Mouse (Mus musculus): ENCODE data around the gene Amfr.
A peak's percentile ranks its signal among the peaks of the same experiment; 100 is the strongest.
"Not testable (repeated sequence)": the region's sequence is repeated elsewhere in the genome, so short reads cannot be mapped to it uniquely, and the experiment has no call there.

The Amfr gene

GRCm38 (mm10) chr8:94012013-94012951 is at the start of gene Amfr:
Gene Amfr, minus strand, starts transcription at chr8:94012842.
- DNase-seq (ENCODE audit: extremely low read depth, low read depth, low spot score): no peak

GRCm38 (mm10) chr8:94057157-94057854 is 44.7 kb upstream of the Amfr start:
- no peak for DNase-seq (ENCODE audit: extremely low read depth, low read depth, low spot score)

- no peak for DNase-seq (ENCODE audit: extremely low read depth, low read depth, low spot score)
Measured at GRCm38 (mm10) chr8:94052696-94053095, 40.1 kb upstream of the Amfr start.

GRCm38 (mm10) chr8:94047845-94048244 is 35.2 kb upstream of the Amfr start:
- no peak for DNase-seq (ENCODE audit: extremely low read depth, low read depth, low spot score)

- no peak for DNase-seq (ENCODE audit: extremely low read depth, low read depth, low spot score)
Measured at GRCm38 (mm10) chr8:94037806-94038205, 25.2 kb upstream of the Amfr start.

- peak; percentile 84 for DNase-seq (ENCODE audit: extremely low read depth, low read depth, low spot score)
Measured at GRCm38 (mm10) chr8:94036944-94037524, 24.4 kb upstream of the Amfr start, which contains the start of the genes Nudt21 and Ogfod1. Gene Nudt21, minus strand, starts transcription at chr8:94037031. Gene Ogfod1, plus strand, starts transcription at chr8:94037198.

- DNase-seq (ENCODE audit: extremely low read depth, low read depth, low spot score): not testable (repeated sequence)
Measured at GRCm38 (mm10) chr8:94036541-94036940, 23.9 kb upstream of the Amfr start.

GRCm38 (mm10) chr8:94035200-94035599 is 22.6 kb upstream of the Amfr start:
- no peak for DNase-seq (ENCODE audit: extremely low read depth, low read depth, low spot score)

GRCm38 (mm10) chr8:94033601-94034000 is 21.0 kb upstream of the Amfr start:
- no peak for DNase-seq (ENCODE audit: extremely low read depth, low read depth, low spot score)

GRCm38 (mm10) chr8:94029701-94030100 is 17.1 kb upstream of the Amfr start:
- DNase-seq (ENCODE audit: extremely low read depth, low read depth, low spot score): no peak

- DNase-seq (ENCODE audit: extremely low read depth, low read depth, low spot score): no peak
Measured at GRCm38 (mm10) chr8:94023916-94024315, 11.3 kb upstream of the Amfr start.

- no peak for DNase-seq (ENCODE audit: extremely low read depth, low read depth, low spot score)
Measured at GRCm38 (mm10) chr8:94013026-94013612, 477 bp upstream of the Amfr start.

- no peak for DNase-seq (ENCODE audit: extremely low read depth, low read depth, low spot score)
Measured at GRCm38 (mm10) chr8:94011076-94012012, 1.3 kb downstream of the Amfr start.

GRCm38 (mm10) chr8:94010101-94010705 is 2.4 kb downstream of the Amfr start:
- DNase-seq (ENCODE audit: extremely low read depth, low read depth, low spot score): no peak

- no peak for DNase-seq (ENCODE audit: extremely low read depth, low read depth, low spot score)
Measured at GRCm38 (mm10) chr8:94009243-94009845, 3.3 kb downstream of the Amfr start.

- DNase-seq (ENCODE audit: extremely low read depth, low read depth, low spot score): no peak
Measured at GRCm38 (mm10) chr8:94004139-94004538, 8.5 kb downstream of the Amfr start.

- DNase-seq (ENCODE audit: extremely low read depth, low read depth, low spot score): no peak
Measured at GRCm38 (mm10) chr8:93998961-93999360, 13.7 kb downstream of the Amfr start.

GRCm38 (mm10) chr8:93989739-93990138 is 22.9 kb downstream of the Amfr start:
- no peak for DNase-seq (ENCODE audit: extremely low read depth, low read depth, low spot score)

- no peak for DNase-seq (ENCODE audit: extremely low read depth, low read depth, low spot score)
Measured at GRCm38 (mm10) chr8:93984731-93985130, 27.9 kb downstream of the Amfr start.

All from fat pad, adult 2 months (tissue).